In the genomic region with DNA sequence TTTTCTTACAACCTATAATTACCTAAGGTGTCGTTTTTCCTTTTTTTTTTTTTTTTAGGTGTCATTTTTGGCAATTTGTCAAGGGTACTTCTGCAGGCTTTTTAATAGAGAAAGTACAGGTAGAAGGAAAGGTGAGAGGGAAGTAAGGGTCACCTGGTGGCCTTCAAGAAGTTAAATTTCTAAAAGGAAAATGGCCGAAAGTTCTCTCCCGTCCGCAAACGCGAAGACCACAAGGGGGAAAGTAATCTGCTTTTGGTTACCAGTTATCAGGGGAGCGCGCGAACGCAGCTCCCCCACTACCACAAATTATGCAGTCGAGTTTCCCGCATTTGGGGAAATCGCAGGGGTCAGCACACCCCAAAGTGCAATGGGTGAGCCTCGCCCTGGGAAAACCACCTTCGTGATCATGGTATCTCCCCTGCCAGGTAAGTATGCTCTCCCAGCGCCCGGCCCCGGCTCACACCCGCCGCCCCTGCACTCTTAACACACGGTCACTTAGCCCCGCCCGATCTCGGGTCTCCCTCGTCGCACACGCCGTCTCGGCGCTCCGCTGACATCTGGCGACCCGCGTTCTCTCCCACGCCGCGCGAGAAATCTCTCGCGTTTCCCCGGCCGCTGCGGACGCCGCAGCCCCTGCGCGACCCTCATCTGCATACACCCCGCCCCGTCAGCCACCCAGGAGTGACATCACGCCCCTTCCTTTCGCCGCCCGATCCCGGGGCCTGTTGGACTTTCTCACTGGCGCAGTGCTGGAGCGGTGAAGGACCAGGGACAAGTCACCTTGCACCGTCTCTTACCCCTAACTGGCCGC, we compare ENCODE assay signal across 18 mouse cellular contexts. TPM values are rescaled to one million over a fixed set of nuclear protein-coding genes. Genes with fewer than 3 reads are reported as not detected.
A peak's percentile ranks its signal among the peaks of the same experiment; 100 is the strongest.
DNase-seq lines count a peak whose midpoint lies in the region; ATAC-seq and TF ChIP-seq lines count a peak whose summit lies in the region.
"Not testable (repeated sequence)": the region's sequence is repeated elsewhere in the genome, so short reads cannot be mapped to it uniquely, and the experiment has no call there.
"Had no signal": no experiment of that assay in that cellular context is flagged by ENCODE, and none has a peak within 500 bp of the region (broad histone marks: within the 10 kb centered on the region; RNA-seq: fewer than 3 reads in every experiment).

No protein-coding gene starts in this region.

- 0 out of 2 replicates have a peak, but pooled peaks have one; percentile 22 for ATAC-seq in G1E (ENCODE audit: extremely low read depth, insufficient number of reproducible peaks, low FRiP score, poor library complexity, severe bottlenecking)
- ATAC-seq in forebrain, embryonic 12.5 days (ENCODE audit: low FRiP score), result peak; percentile 81
- peak; percentile 77; the same call in 1 of the 2 replicates for ATAC-seq in heart, embryonic 13.5 days (ENCODE audit: extremely low read depth, insufficient number of reproducible peaks, low FRiP score, low TSS enrichment)
- peak; percentile 60; the same call in 1 of the 2 replicates for ATAC-seq in hindbrain, embryonic 14.5 days (ENCODE audit: low FRiP score)
- ATAC-seq in kidney, embryonic 15.5 days (replicated peaks; ENCODE audit: low FRiP score), result peak; percentile 93
- ATAC-seq in liver, embryonic 12.5 days, result peak; percentile 71
- peak; percentile 79 for ATAC-seq in lung, postnatal 0 days
- peak; percentile 86 for ATAC-seq in neural tube, embryonic 11.5 days (ENCODE audit: insufficient read depth, low FRiP score, low TSS enrichment)

- TF ChIP-seq EP300 in lung, postnatal 0 days (IDR thresholded peaks at IDR 0.05), result not testable (repeated sequence)

- not testable (repeated sequence) for H3K9ac ChIP-seq in forebrain, embryonic 12.5 days; heart, embryonic 13.5 days; hindbrain, embryonic 14.5 days; kidney, embryonic 15.5 days; liver, embryonic 12.5 days; lung, postnatal 0 days (replicated peaks; ENCODE audit: low read depth); neural tube, embryonic 11.5 days (ENCODE audit: low read length)

- not testable (repeated sequence) for H3K4me3 ChIP-seq in G1E (ENCODE audit: low read depth, low read length); forebrain, embryonic 12.5 days (replicated peaks); heart, embryonic 13.5 days; hindbrain, embryonic 14.5 days (replicated peaks; ENCODE audit: low read length); kidney, embryonic 15.5 days (replicated peaks); liver, embryonic 12.5 days; lung, postnatal 0 days (ENCODE audit: low read depth, low read length); neural tube, embryonic 11.5 days (ENCODE audit: low read depth, low read length)

- not testable (repeated sequence) for TF ChIP-seq CTCF in G1E (IDR thresholded peaks at IDR 0.05; ENCODE audit: low read depth, low read length); lung, postnatal 0 days (IDR thresholded peaks at IDR 0.05)

- not testable (repeated sequence) for H3K4me2 ChIP-seq in forebrain, embryonic 12.5 days; heart, embryonic 13.5 days; hindbrain, embryonic 14.5 days (replicated peaks); kidney, embryonic 15.5 days; liver, embryonic 12.5 days; lung, postnatal 0 days (replicated peaks; ENCODE audit: low read depth, low read length); neural tube, embryonic 11.5 days (ENCODE audit: low read depth)

- not testable (repeated sequence) for H3K27ac ChIP-seq in forebrain, embryonic 12.5 days; heart, embryonic 13.5 days (replicated peaks); hindbrain, embryonic 14.5 days; kidney, embryonic 15.5 days; liver, embryonic 12.5 days; lung, postnatal 0 days (ENCODE audit: low read length); neural tube, embryonic 11.5 days (ENCODE audit: low read depth, low read length)

- not testable (repeated sequence) for H3K36me3 ChIP-seq in G1E (replicated peaks); forebrain, embryonic 12.5 days (replicated peaks); heart, embryonic 13.5 days; hindbrain, embryonic 14.5 days (replicated peaks; ENCODE audit: control insufficient read depth, insufficient read depth); kidney, embryonic 15.5 days; liver, embryonic 12.5 days; lung, postnatal 0 days (ENCODE audit: insufficient read depth, low read length); neural tube, embryonic 11.5 days (ENCODE audit: control insufficient read depth, insufficient read depth, low read length)

- WGBS in forebrain, embryonic 12.5 days, result 0% methylated on average over 1 of the region's 58 CpGs
- no CpG with 5 or more reads among the region's 58 CpGs for WGBS in heart, embryonic 13.5 days
- WGBS in hindbrain, embryonic 14.5 days, result 0% methylated on average over 1 of the region's 58 CpGs
- WGBS in kidney, embryonic 15.5 days, result 0% methylated on average over 1 of the region's 58 CpGs
- WGBS in liver, embryonic 12.5 days (ENCODE audit: insufficient replicate concordance), result no CpG with 5 or more reads among the region's 58 CpGs
- 0% methylated on average over 1 of the region's 58 CpGs for WGBS in lung, postnatal 0 days
- WGBS in neural tube, embryonic 11.5 days, result 0% methylated on average over 1 of the region's 58 CpGs

- H3K27me3 ChIP-seq in G1E (ENCODE audit: insufficient read depth, low read length); lung, postnatal 0 days (replicated peaks; ENCODE audit: insufficient read depth, low read length); neural tube, embryonic 11.5 days (ENCODE audit: control insufficient read depth, insufficient read depth, low read length): not testable (repeated sequence)
- peaks cover 16% of the 10 kb centered on the region for H3K27me3 ChIP-seq in forebrain, embryonic 12.5 days
- H3K27me3 ChIP-seq in heart, embryonic 13.5 days (replicated peaks), result peaks cover 20% of the 10 kb centered on the region
- peaks cover 24% of the 10 kb centered on the region for H3K27me3 ChIP-seq in hindbrain, embryonic 14.5 days (ENCODE audit: control insufficient read depth, insufficient read depth, low read length)
- peaks cover 23% of the 10 kb centered on the region for H3K27me3 ChIP-seq in kidney, embryonic 15.5 days
- peaks cover 21% of the 10 kb centered on the region for H3K27me3 ChIP-seq in liver, embryonic 12.5 days (replicated peaks)

- DNase-seq in G1E (ENCODE audit: low spot score); hindbrain, embryonic 14.5 days (ENCODE audit: low spot score); lung, postnatal 0 days (ENCODE audit: low spot score); neural tube, embryonic 11.5 days (ENCODE audit: low spot score): not testable (repeated sequence)

- not testable (repeated sequence) for H3K9me3 ChIP-seq in G1E (replicated peaks); forebrain, embryonic 12.5 days; heart, embryonic 13.5 days; hindbrain, embryonic 14.5 days (ENCODE audit: control insufficient read depth, low read length); kidney, embryonic 15.5 days (replicated peaks); liver, embryonic 12.5 days (replicated peaks); lung, postnatal 0 days (ENCODE audit: low read length); neural tube, embryonic 11.5 days (ENCODE audit: control insufficient read depth, low read length)

- H3K4me1 ChIP-seq in G1E (ENCODE audit: insufficient read depth, low read depth, low read length); forebrain, embryonic 12.5 days; heart, embryonic 13.5 days; hindbrain, embryonic 14.5 days (replicated peaks; ENCODE audit: control insufficient read depth, insufficient read depth, low read length); kidney, embryonic 15.5 days; liver, embryonic 12.5 days; lung, postnatal 0 days (ENCODE audit: insufficient read depth, low read depth, low read length); neural tube, embryonic 11.5 days (ENCODE audit: control insufficient read depth, insufficient read depth, low read length): not testable (repeated sequence)

RNA-seq across cellular contexts. Expression of a gene that starts 7.9 kb away (rescaled TPM):
- not detected in 2 replicates for total RNA-seq in G1E (2014; fragmentation: Nextera tagmentation)
- 0.27 TPM in 1 of 2 replicates, not detected in the other for total RNA-seq in G1E (2017)
- polyA plus RNA-seq in G1E (2012), result not detected in 2 replicates
- polyA plus RNA-seq in forebrain, embryonic 12.5 days (2016; fragmentation: Nextera tagmentation; extraction: Ambion mirVana), result not detected in 2 replicates
- polyA plus RNA-seq in heart, embryonic 13.5 days (2015; fragmentation: Nextera tagmentation; extraction: Ambion mirVana), result 0.68 and 0.78 TPM in 2 replicates
- polyA plus RNA-seq in hindbrain, embryonic 14.5 days (2014; fragmentation: Nextera tagmentation; extraction: Ambion mirVana), result not detected in 2 replicates
- 0.15 TPM in 1 of 2 replicates, not detected in the other for polyA plus RNA-seq in kidney, embryonic 15.5 days (2015; fragmentation: Nextera tagmentation; extraction: Ambion mirVana)
- not detected in 2 replicates for polyA plus RNA-seq in liver, embryonic 12.5 days (2016; fragmentation: Nextera tagmentation; extraction: Ambion mirVana)
- polyA plus RNA-seq in lung, postnatal 0 days (2015; fragmentation: Nextera tagmentation; extraction: Ambion mirVana), result 0.12 and 0.19 TPM in 2 replicates
- not detected in 2 replicates for polyA plus RNA-seq in neural tube, embryonic 11.5 days (2014; fragmentation: Nextera tagmentation; extraction: Ambion mirVana)
- total RNA-seq: adrenal gland, postnatal 14 days; gastrocnemius, postnatal 25 days; layer of hippocampus, postnatal 10 days; left cerebral cortex, postnatal 10 days; megakaryocyte-erythroid progenitor cell, adult 5-6 weeks had no signal
- polyA plus RNA-seq: cerebellum, adult 2 months; cortical plate, adult 2 months; heart, embryonic 10.5 days; inflammation-experienced regulatory T-cells, adult 6 months; lung, adult 2 months had no signal

Comparison
In these comparisons a context has a peak if more than half of its experiments do, and no peak if none do; other contexts are left out.
1. ATAC-seq: peak in every context shown above with its lines; median percentile 93 in kidney, embryonic 15.5 days; 86 in neural tube, embryonic 11.5 days; 81 in forebrain, embryonic 12.5 days; 79 in lung, postnatal 0 days; 77 in heart, embryonic 13.5 days; 71 in liver, embryonic 12.5 days; 60 in hindbrain, embryonic 14.5 days; 22 in G1E.